Mouse (Mus musculus): ENCODE measurements around the gene Hipk1. TPM values are rescaled to one million over a fixed set of nuclear protein-coding genes. Genes with fewer than 3 reads are reported as not detected.
"Not testable (repeated sequence)": the region's sequence is repeated elsewhere in the genome, so short reads cannot be mapped to it uniquely, and the experiment has no call there.

Gene Hipk1
- polyA plus RNA-seq, 1 experiment, result 16.7 TPM

GRCm38 (mm10) chr3:103801631-103802531, 10.5 kb upstream of the Hipk1 start:
- no peak overlapping the region for H3K4me2 ChIP-seq (ENCODE audit: low read depth)

GRCm38 (mm10) chr3:103799507-103799906, 8.1 kb upstream of the Hipk1 start:
- H3K27me3 ChIP-seq (ENCODE audit: control insufficient read depth, insufficient read depth, insufficient read length), result no peaks in the 10 kb centered on the region
- H3K79me2 ChIP-seq (ENCODE audit: control insufficient read depth, insufficient read depth), result no peaks in the 10 kb centered on the region
- H3K36me3 ChIP-seq (ENCODE audit: control insufficient read depth, insufficient read depth), result peaks cover 16% of the 10 kb centered on the region
- H3K4me3 ChIP-seq, result no peak overlapping the region
- no peak overlapping the region for H3ac ChIP-seq (ENCODE audit: control insufficient read depth, insufficient read length)
- no peak overlapping the region for H3K4me2 ChIP-seq (ENCODE audit: low read depth)
- TF ChIP-seq POLR2A (IDR thresholded peaks at IDR 0.05; ENCODE audit: insufficient read length, low read depth) (no peak), USF1 (IDR thresholded peaks at IDR 0.05; ENCODE audit: low read depth) (no peak), SRF (IDR thresholded peaks at IDR 0.05; ENCODE audit: control insufficient read depth, insufficient read length, low read depth) (no peak), E2F4 (IDR thresholded peaks at IDR 0.05; ENCODE audit: insufficient read depth) (no peak), TCF12 (IDR thresholded peaks at IDR 0.05; ENCODE audit: insufficient read depth, poor library complexity, severe bottlenecking) (no peak), REST (IDR thresholded peaks at IDR 0.05; ENCODE audit: insufficient read depth, insufficient read length) (no peak), MYOD1 (IDR thresholded peaks at IDR 0.05; ENCODE audit: control insufficient read depth in 1 of 3, insufficient read length in 2 of 3, low read depth in 2 of 3) (no peak), CEBPB (IDR thresholded peaks at IDR 0.05; ENCODE audit: insufficient read depth, poor library complexity, severe bottlenecking) (no peak), POLR2AphosphoS2 (IDR thresholded peaks at IDR 0.05; ENCODE audit: insufficient read length, low read depth) (no peak), TCF3 (IDR thresholded peaks at IDR 0.05; ENCODE audit: insufficient read length, low read depth) (no peak), MYOG (IDR thresholded peaks at IDR 0.05; ENCODE audit: control insufficient read depth in 1 of 3, insufficient read depth in 1 of 3, insufficient read length in 2 of 3, low read depth in 2 of 3) (no peak), MAX (IDR thresholded peaks at IDR 0.05; ENCODE audit: low read depth) (no peak)

More at GRCm38 (mm10) chr3:103801631-103802531, 10.5 kb upstream of the Hipk1 start:
- no peak overlapping the region for H3K4me3 ChIP-seq
- no peaks in the 10 kb centered on the region for H3K27me3 ChIP-seq (ENCODE audit: control insufficient read depth, insufficient read depth, insufficient read length)
- TF ChIP-seq MYOD1 (IDR thresholded peaks at IDR 0.05; ENCODE audit: control insufficient read depth in 1 of 3, insufficient read length in 2 of 3, low read depth in 2 of 3) (peak in 2 of 3 experiments; percentile 23 to 42), CEBPB (IDR thresholded peaks at IDR 0.05; ENCODE audit: insufficient read depth, poor library complexity, severe bottlenecking) (no peak), TCF3 (IDR thresholded peaks at IDR 0.05; ENCODE audit: insufficient read length, low read depth) (no peak), MYOG (IDR thresholded peaks at IDR 0.05; ENCODE audit: control insufficient read depth in 1 of 3, insufficient read depth in 1 of 3, insufficient read length in 2 of 3, low read depth in 2 of 3) (peak in 1 of 3 experiments; percentile 67)
- H3K79me2 ChIP-seq (ENCODE audit: control insufficient read depth, insufficient read depth), result no peaks in the 10 kb centered on the region
- H3ac ChIP-seq (ENCODE audit: control insufficient read depth, insufficient read length), result no peak overlapping the region
- H3K36me3 ChIP-seq (ENCODE audit: control insufficient read depth, insufficient read depth), result peaks cover 22% of the 10 kb centered on the region

- TF ChIP-seq CEBPB (IDR thresholded peaks at IDR 0.05; ENCODE audit: insufficient read depth, poor library complexity, severe bottlenecking), result peak; percentile 65; the same call in 1 of the 2 replicates
- TF ChIP-seq MAX (IDR thresholded peaks at IDR 0.05; ENCODE audit: low read depth), result no peak
Observed at GRCm38 (mm10) chr3:103796389-103796788, 5.0 kb upstream of the Hipk1 start.

GRCm38 (mm10) chr3:103792566-103792965, 1.2 kb upstream of the Hipk1 start:
- Histone ChIP-seq H3K79me2 (ENCODE audit: control insufficient read depth, insufficient read depth) (peaks cover 32% of the 10 kb centered on the region), H3K27me3 (ENCODE audit: control insufficient read depth, insufficient read depth, insufficient read length) (no peaks in the 10 kb centered on the region), H3K4me3 (no peak overlapping the region), H3K36me3 (ENCODE audit: control insufficient read depth, insufficient read depth) (no peaks in the 10 kb centered on the region), H3K4me2 (ENCODE audit: low read depth) (no peak overlapping the region), H3ac (ENCODE audit: control insufficient read depth, insufficient read length) (no peak overlapping the region)
- TF ChIP-seq USF1 (IDR thresholded peaks at IDR 0.05; ENCODE audit: low read depth) (no peak), POLR2A (IDR thresholded peaks at IDR 0.05; ENCODE audit: insufficient read length, low read depth) (no peak), CEBPB (IDR thresholded peaks at IDR 0.05; ENCODE audit: insufficient read depth, poor library complexity, severe bottlenecking) (no peak), MYOD1 (IDR thresholded peaks at IDR 0.05; ENCODE audit: control insufficient read depth in 1 of 3, insufficient read length in 2 of 3, low read depth in 2 of 3) (no peak), SRF (IDR thresholded peaks at IDR 0.05; ENCODE audit: control insufficient read depth, insufficient read length, low read depth) (no peak), MAX (IDR thresholded peaks at IDR 0.05; ENCODE audit: low read depth) (no peak), E2F4 (IDR thresholded peaks at IDR 0.05; ENCODE audit: insufficient read depth) (no peak), MYOG (IDR thresholded peaks at IDR 0.05; ENCODE audit: control insufficient read depth in 1 of 3, insufficient read depth in 1 of 3, insufficient read length in 2 of 3, low read depth in 2 of 3) (no peak), REST (IDR thresholded peaks at IDR 0.05; ENCODE audit: insufficient read depth, insufficient read length) (no peak), POLR2AphosphoS2 (IDR thresholded peaks at IDR 0.05; ENCODE audit: insufficient read length, low read depth) (no peak), TCF3 (IDR thresholded peaks at IDR 0.05; ENCODE audit: insufficient read length, low read depth) (no peak), TCF12 (IDR thresholded peaks at IDR 0.05; ENCODE audit: insufficient read depth, poor library complexity, severe bottlenecking) (no peak)

More at GRCm38 (mm10) chr3:103796389-103796788, 5.0 kb upstream of the Hipk1 start:
- H3K36me3 ChIP-seq (ENCODE audit: control insufficient read depth, insufficient read depth), result no peaks in the 10 kb centered on the region
- no peaks in the 10 kb centered on the region for H3K79me2 ChIP-seq (ENCODE audit: control insufficient read depth, insufficient read depth)
- no peak overlapping the region for H3ac ChIP-seq (ENCODE audit: control insufficient read depth, insufficient read length)
- no peaks in the 10 kb centered on the region for H3K27me3 ChIP-seq (ENCODE audit: control insufficient read depth, insufficient read depth, insufficient read length)
- H3K4me3 ChIP-seq, result no peak overlapping the region
- peak overlapping the region; percentile 2 for H3K4me2 ChIP-seq (ENCODE audit: low read depth)

- not testable (repeated sequence) for H3K27me3 ChIP-seq (ENCODE audit: control insufficient read depth, insufficient read depth, insufficient read length); H3K36me3 ChIP-seq (ENCODE audit: control insufficient read depth, insufficient read depth); H3ac ChIP-seq (ENCODE audit: control insufficient read depth, insufficient read length)
- Histone ChIP-seq H3K4me3 (peak overlapping the region; percentile 65), H3K79me2 (ENCODE audit: control insufficient read depth, insufficient read depth) (peaks cover 37% of the 10 kb centered on the region), H3K4me2 (ENCODE audit: low read depth) (peak overlapping the region; percentile 80)
Observed at GRCm38 (mm10) chr3:103792111-103792406, 696 bp upstream of the Hipk1 start.

All from myocyte (in vitro differentiated cells).